Mouse (Mus musculus) CH12.LX (cell line): ENCODE measurements around the gene Oas3. TPM values are rescaled to one million over a fixed set of nuclear protein-coding genes. Genes with fewer than 3 reads are reported as not detected.

Source experiments
- DNase-seq: peaks from one replicate; pipeline ENCODE4 v3.0.0-alpha.2; 2013; ENCODE audit errors: extremely low read depth
- H3K27ac ChIP-seq: 2 replicates; pipeline ENCODE4 v1.5.1; 2012; ENCODE audit warnings: low read depth, mild to moderate bottlenecking, control low read depth, moderate library complexity; ENCODE audit not compliant: insufficient read depth
- H3K27me3 ChIP-seq: replicated peaks from 2 replicates; pipeline ENCODE3; 2012; ENCODE audit warnings: inconsistent platforms
- H3K36me3 ChIP-seq, 2 experiments: replicated peaks in 1 of 2; 2 replicates each; pipeline versions ENCODE3 to v1.6.1; 2012; ENCODE audit warnings: inconsistent platforms in 1 of 2, low read length in 1 of 2, mild to moderate bottlenecking in 1 of 2, mixed read lengths in 1 of 2, moderate library complexity in 1 of 2; ENCODE audit not compliant: control insufficient read depth in 1 of 2, insufficient read depth in 1 of 2
- H3K4me1 ChIP-seq, 2 experiments: 2 replicates each; pipeline ENCODE4 v1.6.1; 2012; ENCODE audit warnings: inconsistent platforms in 1 of 2, moderate library complexity in 1 of 2; ENCODE audit not compliant: insufficient read depth in 2 of 2, control insufficient read depth in 1 of 2
- H3K4me2 ChIP-seq: 2 replicates; pipeline ENCODE4 v1.6.1; 2012; ENCODE audit warnings: low read depth, mild to moderate bottlenecking, control low read depth; ENCODE audit not compliant: poor library complexity, insufficient read depth, severe bottlenecking
- H3K4me3 ChIP-seq, 3 experiments: fragments of 150-350 bp in 1 of 3; sonication (generic) in 1 of 3; replicated peaks in 1 of 3; 2 replicates each; pipeline versions ENCODE3 to v1.5.1; 2011 to 2012; ENCODE audit warnings: low read depth in 2 of 3, low read length in 2 of 3, mild to moderate bottlenecking in 2 of 3, moderate library complexity in 2 of 3, control low read depth in 1 of 3, improper control_type of control experiment in 1 of 3, inconsistent platforms in 1 of 3, mixed read lengths in 1 of 3; ENCODE audit not compliant: poor library complexity in 1 of 3
- H3K79me2 ChIP-seq: replicated peaks from 2 replicates; pipeline ENCODE4 v1.6.1; 2012; ENCODE audit warnings: mild to moderate bottlenecking, moderate library complexity; ENCODE audit not compliant: control insufficient read depth, poor library complexity, insufficient read depth, severe bottlenecking; ENCODE audit errors: extremely low read depth
- H3K9ac ChIP-seq: 2 replicates; pipeline ENCODE4 v1.6.1; 2012; ENCODE audit warnings: low read depth, mild to moderate bottlenecking, control low read depth, moderate library complexity; ENCODE audit not compliant: insufficient read depth
- H3K9me3 ChIP-seq: replicated peaks from 2 replicates; pipeline ENCODE3; 2012; ENCODE audit warnings: low read length, inconsistent platforms, mixed read lengths
- CHD1 ChIP-seq: IDR thresholded peaks from 2 replicates; pipeline ENCODE4 v1.6.1; 2012; ENCODE audit warnings: low read depth, low read length, improper control_type of control experiment, inconsistent platforms
- CTCF ChIP-seq, 2 experiments: IDR thresholded peaks in 1 of 2; conservative IDR thresholded peaks in 1 of 2; 2 replicates each; pipeline ENCODE4 v1.5.1; 2011 to 2012; ENCODE audit warnings: low read depth in 2 of 2, low read length in 2 of 2, improper control_type of control experiment in 1 of 2, inconsistent platforms in 1 of 2, mild to moderate bottlenecking in 1 of 2, moderate library complexity in 1 of 2
- E2F4 ChIP-seq: IDR thresholded peaks from 2 replicates; pipeline ENCODE4 v1.6.1; 2011; ENCODE audit warnings: low read depth, low read length, improper control_type of control experiment; ENCODE audit not compliant: insufficient replicate concordance
- EP300 ChIP-seq: IDR thresholded peaks from 2 replicates; pipeline ENCODE4 v1.6.1; 2011; ENCODE audit warnings: low read length, improper control_type of control experiment
- ETS1 ChIP-seq: conservative IDR thresholded peaks from 2 replicates; pipeline ENCODE4 v1.6.1; 2012; ENCODE audit warnings: low read depth, mild to moderate bottlenecking, inconsistent platforms, low read length, improper control_type of control experiment, moderate library complexity
- JUN ChIP-seq: IDR thresholded peaks from 2 replicates; pipeline ENCODE4 v1.6.1; 2011; ENCODE audit warnings: low read depth, mild to moderate bottlenecking, low read length, improper control_type of control experiment, moderate library complexity; ENCODE audit not compliant: insufficient read depth
- MAFK ChIP-seq: IDR thresholded peaks from 2 replicates; pipeline ENCODE4 v1.6.1; 2011; ENCODE audit warnings: low read length, improper control_type of control experiment; ENCODE audit not compliant: insufficient replicate concordance
- MAX ChIP-seq: IDR thresholded peaks from 2 replicates; pipeline ENCODE4 v1.6.1; 2011; ENCODE audit warnings: low read length, improper control_type of control experiment
- MAZ ChIP-seq: IDR thresholded peaks from 2 replicates; pipeline ENCODE4 v1.6.1; 2012; ENCODE audit warnings: low read depth, mild to moderate bottlenecking, inconsistent platforms, low read length, improper control_type of control experiment, moderate library complexity
- MYC ChIP-seq: IDR thresholded peaks from 2 replicates; pipeline ENCODE4 v1.6.1; 2011; ENCODE audit warnings: low read depth, mild to moderate bottlenecking, improper control_type of control experiment, low read length
- NELFE ChIP-seq: IDR thresholded peaks from 2 replicates; pipeline ENCODE4 v1.6.1; 2011; ENCODE audit warnings: low read depth, low read length, improper control_type of control experiment
- NRF1 ChIP-seq: IDR thresholded peaks from 2 replicates; pipeline ENCODE4 v1.6.1; 2014; ENCODE audit warnings: low read depth, mild to moderate bottlenecking, inconsistent platforms, low read length, improper control_type of control experiment, moderate library complexity
- PAX5 ChIP-seq: IDR thresholded peaks from 2 replicates; pipeline ENCODE4 v1.6.1; 2012; ENCODE audit warnings: low read length, inconsistent platforms, mixed read lengths
- POLR2AphosphoS2 ChIP-seq: IDR thresholded peaks from 2 replicates; pipeline ENCODE4 v1.6.1; 2011; ENCODE audit warnings: low read depth, low read length, improper control_type of control experiment
- SIN3A ChIP-seq: IDR thresholded peaks from 2 replicates; pipeline ENCODE4 v1.6.1; 2012; ENCODE audit warnings: low read length, improper control_type of control experiment, inconsistent platforms
- SMC3 ChIP-seq: IDR thresholded peaks from 2 replicates; pipeline ENCODE4 v1.6.1; 2011; ENCODE audit warnings: low read depth, low read length, improper control_type of control experiment
- TBP ChIP-seq: conservative IDR thresholded peaks from 2 replicates; pipeline ENCODE4 v1.6.1; 2011; ENCODE audit warnings: low read depth, low read length, improper control_type of control experiment
- ZC3H11A ChIP-seq: IDR thresholded peaks from 2 replicates; pipeline ENCODE4 v1.6.1; 2012; ENCODE audit warnings: low read depth, mild to moderate bottlenecking, inconsistent platforms, low read length, improper control_type of control experiment
- dilution Hi-C: fragments of 300-500 bp; cut with MboI; formaldehyde crosslinking; loops from 2 replicates; pipeline ENCODE4 v1.14.3; 2020; ENCODE audit warnings: low sequenced_read_pairs; ENCODE audit not compliant: extremely low pct_unique_long_range_greater_than_20kb, extremely low pct_ligation_motif_present
- in situ Hi-C: fragments of 300-500 bp; cut with MboI; formaldehyde crosslinking; loops from 3 replicates; pipeline ENCODE4 v1.14.3; 2019; ENCODE audit warnings: low sequenced_read_pairs, low pct_ligation_motif_present, low pct_unique_long_range_greater_than_20kb, mixed read lengths
- polyA plus RNA-seq: library from polyadenylated mRNA; unstranded; fragments of >175 nt; gene quantifications from 2 replicates; pipeline ENCODE4 v1.2.1, GENCODE M21; 2012; ENCODE audit warnings: low read depth; ENCODE audit not compliant: insufficient read length
- total RNA-seq, 2 experiments: library from RNA; depleted of rRNA; stranded (reverse); fragments of 300-350 nt in 1 of 2; fragments of >200 nt in 1 of 2; gene quantifications; 2 replicates each; pipeline ENCODE4 v1.2.3; 2012 to 2014

The Oas3 gene
- total and polyA plus RNA-seq, 3 experiments = 0.30 TPM; not detected in 2

GRCm38 (mm10) chr5:120729319-120729718 is 48.1 kb downstream of the Oas3 start:
- in situ Hi-C loops = no loop called here

GRCm38 (mm10) chr5:120725811-120726455 is 51.5 kb downstream of the Oas3 start:
- Histone ChIP-seq H3K27ac (no peak overlapping the region), H3K27me3 (peaks cover 33% of the 10 kb centered on the region), H3K4me1 (peaks cover 6 to 7% of the 10 kb centered on the region in 2 experiments; a peak in 2 of 4 replicates), H3K4me3 (no peak overlapping the region), H3K36me3 (no peaks in the 10 kb centered on the region), H3K9ac (no peak overlapping the region), H3K9me3 (peaks cover 7% of the 10 kb centered on the region), H3K4me2 (no peak overlapping the region), H3K79me2 (no peaks in the 10 kb centered on the region)
- dilution Hi-C loops (no loop called here), in situ Hi-C loops (no loop called here)
- no peak for DNase-seq
- TF ChIP-seq JUN (no peak), MAZ (no peak), MAFK (peak; percentile 50; the same call in 1 of the 2 replicates), SMC3 (no peak)

More at GRCm38 (mm10) chr5:120729319-120729718, 48.1 kb downstream of the Oas3 start:
- Histone ChIP-seq H3K4me1 (peaks cover 6 to 7% of the 10 kb centered on the region in 2 experiments; a peak in 2 of 4 replicates), H3K36me3 (no peaks in the 10 kb centered on the region), H3K4me3 (no peak overlapping the region), H3K9me3 (no peaks in the 10 kb centered on the region), H3K27ac (no peak overlapping the region), H3K9ac (no peak overlapping the region), H3K79me2 (no peaks in the 10 kb centered on the region), H3K27me3 (peaks cover 37% of the 10 kb centered on the region), H3K4me2 (no peak overlapping the region)
- dilution Hi-C loops = no loop called here
- no peak for DNase-seq
- TF ChIP-seq EP300 (no peak), ZC3H11A (no peak), E2F4 (no peak), CTCF (conservative IDR thresholded peaks at IDR 0.05 in 1 of 2, IDR thresholded peaks at IDR 0.05 in 1 of 2; ENCODE audit: low read depth in 2 of 2, low read length in 2 of 2) (no peak), NELFE (no peak), PAX5 (no peak), ETS1 (no peak), NRF1 (no peak), MAX (no peak)

GRCm38 (mm10) chr5:120721005-120721404 is 56.5 kb downstream of the Oas3 start:
- no peaks in the 10 kb centered on the region for H3K36me3 ChIP-seq

More at GRCm38 (mm10) chr5:120721005-120721404, 56.5 kb downstream of the Oas3 start:
- Histone ChIP-seq H3K27ac (no peak overlapping the region), H3K4me3 (no peak overlapping the region), H3K9me3 (peaks cover 23% of the 10 kb centered on the region), H3K79me2 (no peaks in the 10 kb centered on the region), H3K4me1 (peaks cover 5 to 8% of the 10 kb centered on the region in 2 experiments; a peak in 3 of 4 replicates), H3K27me3 (peaks cover 19% of the 10 kb centered on the region), H3K4me2 (no peak overlapping the region), H3K9ac (no peak overlapping the region)
- in situ Hi-C loops = loop anchor here (25.0 kb wide), 1 partner anchor 209 kb away; the partner anchor contains the start of genes Plbd2 and Slc8b1
- TF ChIP-seq NELFE = no peak
- no peak for TF ChIP-seq TBP
- TF ChIP-seq CHD1 = no peak
- no peak for TF ChIP-seq SIN3A
- no peak for TF ChIP-seq MYC
- TF ChIP-seq POLR2AphosphoS2 = no peak
- TF ChIP-seq PAX5 = no peak
- no peak for DNase-seq
- dilution Hi-C loops = no loop called here
